Comparison of ENCODE assay signal across 9 mouse cellular contexts in the genomic region with DNA sequence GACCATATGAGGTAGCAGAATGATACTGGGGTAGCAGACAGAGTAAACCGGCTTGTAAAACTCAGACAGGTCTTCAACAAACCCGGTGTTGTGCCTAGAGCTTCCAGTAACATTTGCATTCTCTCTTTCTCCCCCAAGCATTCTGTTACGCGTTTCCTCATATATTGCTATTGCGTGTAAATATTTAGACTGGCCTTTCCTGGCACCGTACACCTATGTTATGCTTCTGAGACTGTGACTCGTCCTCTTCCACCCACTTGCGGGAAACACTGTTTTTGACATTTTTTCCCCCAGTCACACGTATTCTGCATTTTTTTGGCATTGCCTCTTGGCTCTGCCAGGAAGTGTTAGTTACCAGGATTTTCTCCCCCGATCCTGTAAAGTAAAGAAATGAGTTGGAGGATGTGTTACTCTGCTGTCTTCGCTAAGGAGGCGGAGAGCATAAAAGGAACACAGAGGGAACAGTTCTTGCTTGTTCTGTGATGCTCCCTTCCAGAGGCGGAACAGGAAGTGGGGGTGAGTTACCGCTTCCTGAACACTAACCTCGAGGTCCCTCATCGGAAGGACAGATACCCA.
DNase-seq lines count a peak whose midpoint lies in the region; ATAC-seq and TF ChIP-seq lines count a peak whose summit lies in the region.
"Had no signal": no experiment of that assay in that cellular context is flagged by ENCODE, and none has a peak within 500 bp of the region (broad histone marks: within the 10 kb centered on the region; RNA-seq: fewer than 3 reads in every experiment).

No protein-coding gene starts in this region.

- H3K9me3 ChIP-seq in kidney, postnatal 0 days (replicated peaks; ENCODE audit: low read length): no peaks in the 10 kb centered on the region

- no peaks in the 10 kb centered on the region for H3K36me3 ChIP-seq in kidney, postnatal 0 days (ENCODE audit: insufficient read depth, low read length)

- no peak overlapping the region for H3K9ac ChIP-seq in kidney, postnatal 0 days (ENCODE audit: low read depth, low read length)

- H3K27ac ChIP-seq in kidney, postnatal 0 days: no peak overlapping the region

- peak overlapping the region; percentile 11; the same call in 1 of the 2 replicates for H3K4me2 ChIP-seq in kidney, postnatal 0 days (ENCODE audit: low read length)

- TF ChIP-seq CTCF in kidney, postnatal 0 days (IDR thresholded peaks at IDR 0.05; ENCODE audit: low read depth): no peak

- H3K4me3 ChIP-seq in kidney, postnatal 0 days (replicated peaks; ENCODE audit: low read depth, low read length): no peak overlapping the region
- H3K4me3 ChIP-seq: megakaryocyte, embryonic 14.5 days had no signal

- no peaks in the 10 kb centered on the region for H3K4me1 ChIP-seq in kidney, postnatal 0 days (replicated peaks; ENCODE audit: insufficient read depth, low read length)

- intact Hi-C loops in left cerebral cortex, postnatal 36 days (cut with DNase I): no loop called here

- H3K27me3 ChIP-seq in kidney, postnatal 0 days (ENCODE audit: insufficient read depth, low read length): no peaks in the 10 kb centered on the region

- DNase-seq in 3T3-L1 (ENCODE audit: low read depth, low spot score) (peak; percentile 70), R1 (ENCODE audit: low read depth, low spot score) (peak; percentile 8)
- DNase-seq in kidney, postnatal 0 days (ENCODE audit: low spot score): peak; percentile 78
- DNase-seq in left cerebral cortex, postnatal 36 days (ENCODE audit: low spot score in 2 of 2): peak; percentile 52 to 57
- DNase-seq in spleen, postnatal 36 days (ENCODE audit: low spot score in 2 of 2): no peak

- no peak for ATAC-seq in kidney, postnatal 0 days (replicated peaks; ENCODE audit: low FRiP score, low read depth)
- no peak for ATAC-seq in activated CD4-positive, CD25-positive, alpha-beta regulatory T cell, adult 4 months
- ATAC-seq in monocyte, adult 5-6 weeks (replicated peaks; ENCODE audit: insufficient number of reproducible peaks, low FRiP score, low TSS enrichment, poor library complexity, severe bottlenecking): no peak
- ATAC-seq: hindbrain, embryonic 16.5 days had no signal

- 64% methylated on average over 16 of the region's 16 CpGs for WGBS in kidney, postnatal 0 days

Comparison
In these comparisons a context has a peak if more than half of its experiments do, and no peak if none do; other contexts are left out.
1. DNase-seq: peak in 3T3-L1 (single experiment), R1 (single experiment), kidney, postnatal 0 days (single experiment) and left cerebral cortex, postnatal 36 days (2 of 2); none in spleen, postnatal 36 days (0 of 2).